Mouse (Mus musculus): ENCODE measurements around the gene Gm17428.

DNA sequence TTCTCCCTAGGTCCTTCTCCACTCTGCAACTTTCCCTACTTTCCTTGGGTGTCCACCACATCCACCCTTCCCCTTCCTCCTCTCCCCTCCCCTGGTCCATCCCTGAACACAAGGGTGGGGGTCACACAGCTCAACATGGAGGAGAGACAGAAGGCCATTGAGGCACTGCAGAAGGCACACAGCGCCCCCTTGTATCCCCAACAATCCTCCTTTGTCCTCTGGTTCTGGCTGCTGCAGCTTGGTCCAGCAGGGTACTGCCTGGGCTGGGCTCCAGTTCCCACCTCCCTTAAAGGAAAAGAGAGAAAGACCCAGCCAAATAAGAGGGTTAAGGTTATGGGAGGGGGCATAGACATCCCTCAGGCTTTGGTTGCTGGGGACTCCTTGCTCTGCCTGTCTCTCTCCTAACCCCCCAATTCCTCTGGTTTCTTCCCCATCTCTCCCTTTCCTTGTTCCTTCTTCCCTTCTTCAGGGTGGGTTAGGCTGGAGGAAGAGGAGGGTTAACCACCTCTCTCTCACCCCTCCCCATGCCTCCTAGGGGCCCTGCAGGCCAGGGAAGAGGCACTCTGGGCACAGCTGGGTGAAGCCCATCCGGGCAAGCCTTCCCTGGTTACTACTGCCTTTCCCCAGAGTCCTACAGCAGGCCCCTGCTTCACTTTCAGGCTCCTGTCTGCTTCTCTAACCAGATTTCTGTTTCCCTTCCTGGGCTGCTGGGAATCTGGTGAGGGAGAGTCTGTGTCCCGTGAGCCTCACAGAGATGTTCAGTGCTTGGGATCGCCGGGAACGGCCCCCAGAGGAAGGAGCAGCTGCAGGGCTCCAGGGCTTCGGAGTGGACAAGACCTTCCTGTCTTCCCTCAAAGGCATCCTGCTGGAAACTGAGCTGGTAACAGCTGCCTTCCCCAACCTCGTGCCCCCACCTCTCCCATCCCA is 40.6 kb upstream of the Gm17428 start, which contains the start of gene Cmtm5:
- no peak for TF ChIP-seq CTCF (IDR thresholded peaks at IDR 0.05; ENCODE audit: extremely low read depth, insufficient read depth, low read length)
- no peak; the same call in 1 of the 2 replicates for TF ChIP-seq POLR2A (IDR thresholded peaks at IDR 0.05; ENCODE audit: extremely low read depth, insufficient read depth, low read length)

All from cortical plate, adult 2 months (tissue).